Mouse (Mus musculus) hindbrain, embryonic 16.5 days (tissue): ENCODE measurements around the gene Ranbp17. TPM values are rescaled to one million over a fixed set of nuclear protein-coding genes. Genes with fewer than 3 reads are reported as not detected.

Source experiments
- ATAC-seq: fragments of 200-750 bp; cut with Nextera tagmentation; 2 replicates; pipeline ENCODE4 v1.8.0; 2017; ENCODE audit warnings: moderate TSS enrichment, moderate library complexity
- H3K27ac ChIP-seq: fragments of 300-500 bp; sonication (generic); 2 replicates; pipeline ENCODE4 v1.5.1; 2014; ENCODE audit warnings: low read depth, mild to moderate bottlenecking, control low read depth, low read length, moderate library complexity
- H3K27me3 ChIP-seq: fragments of 300-500 bp; sonication (generic); replicated peaks from 2 replicates; pipeline ENCODE4 v1.6.1; 2014; ENCODE audit warnings: low read length; ENCODE audit not compliant: control insufficient read depth, insufficient read depth
- H3K36me3 ChIP-seq: fragments of 300-500 bp; sonication (generic); 2 replicates; pipeline ENCODE4 v1.6.1; 2014; ENCODE audit warnings: mild to moderate bottlenecking, low read length, moderate library complexity, mixed read lengths; ENCODE audit not compliant: control insufficient read depth, insufficient read depth
- H3K4me1 ChIP-seq: fragments of 300-500 bp; sonication (generic); 2 replicates; pipeline ENCODE4 v1.6.1; 2014; ENCODE audit warnings: low read depth, low read length; ENCODE audit not compliant: control insufficient read depth, insufficient read depth
- H3K4me2 ChIP-seq: fragments of 300-500 bp; sonication (generic); 2 replicates; pipeline ENCODE4 v1.6.1; 2014; ENCODE audit warnings: mild to moderate bottlenecking, low read length, control low read depth, moderate library complexity
- H3K4me3 ChIP-seq: fragments of 300-500 bp; sonication (generic); 2 replicates; pipeline ENCODE4 v1.5.1; 2014; ENCODE audit warnings: mild to moderate bottlenecking, low read length, control low read depth, moderate library complexity
- H3K9ac ChIP-seq: fragments of 300-500 bp; sonication (generic); 2 replicates; pipeline ENCODE4 v1.6.1; 2014; ENCODE audit warnings: low read depth, mild to moderate bottlenecking, control low read depth, low read length, moderate library complexity
- H3K9me3 ChIP-seq: fragments of 300-500 bp; sonication (generic); 2 replicates; pipeline ENCODE4 v1.6.1; 2014; ENCODE audit warnings: mild to moderate bottlenecking, low read length, moderate library complexity; ENCODE audit not compliant: control insufficient read depth
- WGBS: fragments of 180-500 bp; shearing (Covaris S2); extraction: QIAGEN DNeasy Blood & Tissue Kit; methylation state at CpG from one replicate; pipeline ENCODE4 v1.1.7; 2014; 5-methylcytosine and 5-hydroxymethylcytosine counted together
- polyA plus RNA-seq: library from polyadenylated mRNA; unstranded; fragments of >200 nt; fragmentation: Nextera tagmentation; extraction: Ambion mirVana; gene quantifications from 2 replicates; pipeline ENCODE4 v1.2.1, GENCODE M21; 2015

Gene Ranbp17
- polyA plus RNA-seq, 1 experiment from 2014 or later, result 5.2 TPM

DNA sequence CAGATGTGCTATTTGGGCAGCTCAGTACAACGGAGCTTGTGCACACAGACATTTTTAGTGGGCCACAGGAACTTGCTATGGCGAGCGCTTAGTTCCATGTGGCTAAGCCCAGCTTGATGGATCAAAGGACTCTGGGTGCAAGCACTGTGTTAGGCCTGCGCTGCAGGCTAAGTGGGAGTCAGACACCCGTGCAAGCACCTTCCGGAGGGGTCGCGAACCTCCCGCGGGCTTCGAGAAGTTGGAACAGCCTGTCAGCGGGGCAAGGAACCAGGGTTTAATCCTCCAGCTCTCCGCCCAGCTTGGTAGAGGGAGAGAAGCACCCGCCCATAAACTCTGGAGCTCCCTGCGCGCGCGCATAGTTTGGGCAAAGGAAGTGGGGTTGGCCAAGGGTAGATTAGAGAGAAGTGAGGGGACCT, 332.8 kb downstream of the Ranbp17 start:
- 4% methylated on average over 18 of the region's 18 CpGs for WGBS
- Histone ChIP-seq H3K9me3 (no peaks in the 10 kb centered on the region), H3K4me3 (no peak overlapping the region), H3K9ac (no peak overlapping the region), H3K27me3 (peaks cover 4% of the 10 kb centered on the region), H3K27ac (no peak overlapping the region), H3K4me2 (peak overlapping the region; percentile 36), H3K36me3 (no peaks in the 10 kb centered on the region), H3K4me1 (peaks cover 6% of the 10 kb centered on the region)
- peak; percentile 51 for ATAC-seq

GRCm38 (mm10) chr11:33179802-33180201, 333.7 kb downstream of the Ranbp17 start:
- no peak overlapping the region for H3K27ac ChIP-seq
- peaks cover 6% of the 10 kb centered on the region for H3K4me1 ChIP-seq
- no peak overlapping the region for H3K9ac ChIP-seq
- no peaks in the 10 kb centered on the region for H3K36me3 ChIP-seq
- 24% methylated on average over 1 of the region's 1 CpGs for WGBS
- peaks cover 4% of the 10 kb centered on the region for H3K27me3 ChIP-seq
- no peak overlapping the region for H3K4me2 ChIP-seq
- ATAC-seq, result no peak
- no peaks in the 10 kb centered on the region for H3K9me3 ChIP-seq
- H3K4me3 ChIP-seq, result no peak overlapping the region

GRCm38 (mm10) chr11:33176525-33177245, 336.9 kb downstream of the Ranbp17 start:
- peak; percentile 74 for ATAC-seq
- H3K9ac ChIP-seq, result no peak overlapping the region
- no peak overlapping the region for H3K4me3 ChIP-seq
- H3K27ac ChIP-seq, result no peak overlapping the region
- no peaks in the 10 kb centered on the region for H3K36me3 ChIP-seq
- H3K4me1 ChIP-seq, result peaks cover 6% of the 10 kb centered on the region
- WGBS, result 27% methylated on average over 20 of the region's 20 CpGs
- no peaks in the 10 kb centered on the region for H3K9me3 ChIP-seq
- peaks cover 4% of the 10 kb centered on the region for H3K27me3 ChIP-seq
- no peak overlapping the region; the same call in 1 of the 2 replicates for H3K4me2 ChIP-seq

- ATAC-seq, result no peak
- WGBS, result 67% methylated on average over 3 of the region's 3 CpGs
Measured at GRCm38 (mm10) chr11:33175768-33176167, 337.8 kb downstream of the Ranbp17 start.

DNA sequence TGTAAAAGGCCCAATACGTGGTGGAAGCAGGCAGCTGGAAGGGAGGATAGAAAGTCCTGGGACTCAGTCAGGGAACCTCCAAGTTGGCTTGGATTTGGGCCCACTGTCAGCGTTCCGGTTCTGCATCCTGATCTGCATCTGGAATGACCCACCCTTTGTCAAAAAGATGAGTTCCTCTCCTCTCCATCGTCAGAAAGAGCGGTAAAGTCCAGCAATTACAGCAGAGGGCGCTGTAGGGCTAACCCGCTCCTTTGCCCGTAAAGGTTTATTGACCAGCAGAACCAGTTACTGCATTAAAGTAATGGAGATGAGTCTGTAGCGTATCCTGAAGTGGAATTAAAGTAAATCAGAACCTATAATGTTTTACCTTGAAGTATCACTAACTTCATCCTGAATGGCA, 343.1 kb downstream of the Ranbp17 start:
- H3K4me3 ChIP-seq, result no peak overlapping the region
- H3K4me2 ChIP-seq, result no peak overlapping the region
- no peak for ATAC-seq
- 14% methylated on average over 9 of the region's 9 CpGs for WGBS
- H3K27ac ChIP-seq, result no peak overlapping the region
- H3K4me1 ChIP-seq, result no peaks in the 10 kb centered on the region
- no peak overlapping the region for H3K9ac ChIP-seq
- no peaks in the 10 kb centered on the region for H3K27me3 ChIP-seq
- H3K36me3 ChIP-seq, result no peaks in the 10 kb centered on the region
- no peaks in the 10 kb centered on the region for H3K9me3 ChIP-seq

More at GRCm38 (mm10) chr11:33175768-33176167, 337.8 kb downstream of the Ranbp17 start:
- Histone ChIP-seq H3K9ac (no peak overlapping the region), H3K9me3 (no peaks in the 10 kb centered on the region), H3K4me1 (peaks cover 3% of the 10 kb centered on the region), H3K4me2 (no peak overlapping the region), H3K4me3 (no peak overlapping the region), H3K27me3 (no peaks in the 10 kb centered on the region; the same call in 1 of the 2 replicates), H3K27ac (no peak overlapping the region), H3K36me3 (no peaks in the 10 kb centered on the region)

- peak within 1 kb of the TSS; percentile 95 for H3K4me2 ChIP-seq
- peak within 1 kb of the TSS; percentile 94 for H3K4me3 ChIP-seq
- peak within 1 kb of the TSS; percentile 95 for H3K27ac ChIP-seq
- no peaks in the 10 kb centered on the region for H3K9me3 ChIP-seq
- H3K27me3 ChIP-seq, result no peaks in the 10 kb centered on the region
- WGBS, result 2% methylated on average over 49 of the region's 49 CpGs
- H3K36me3 ChIP-seq, result peaks cover 13% of the 10 kb centered on the region
- H3K9ac ChIP-seq, result peak within 1 kb of the TSS; percentile 89
- H3K4me1 ChIP-seq, result peaks cover 9% of the 10 kb centered on the region
- ATAC-seq, result peak; percentile 97
Measured at GRCm38 (mm10) chr11:33162998-33163506, 350.5 kb downstream of the Ranbp17 start, which contains the start of gene Npm1. Gene Npm1, minus strand, starts transcription at chr11:33163206.

GRCm38 (mm10) chr11:33162211-33162997, 351.1 kb downstream of the Ranbp17 start:
- H3K27ac ChIP-seq, result peak overlapping the region; percentile 90
- 3% methylated on average over 45 of the region's 53 CpGs for WGBS

More at GRCm38 (mm10) chr11:33162211-33162997, 351.1 kb downstream of the Ranbp17 start:
- peaks cover 16% of the 10 kb centered on the region for H3K36me3 ChIP-seq
- peaks cover 9% of the 10 kb centered on the region for H3K4me1 ChIP-seq
- no peaks in the 10 kb centered on the region for H3K27me3 ChIP-seq
- peak overlapping the region; percentile 95 for H3K4me2 ChIP-seq
- H3K9ac ChIP-seq, result peak overlapping the region; percentile 89
- peak overlapping the region; percentile 94 for H3K4me3 ChIP-seq
- no peaks in the 10 kb centered on the region for H3K9me3 ChIP-seq
- peak; percentile 58 for ATAC-seq
